Mouse (Mus musculus) left cerebral cortex, adult 9 months (tissue): ENCODE measurements around the gene Lrfn1.

Experiments
- DNase-seq, 2 experiments: peaks; one replicate each; pipeline ENCODE4 v3.0.0; 2022; ENCODE audit warnings: low spot score in 2 of 2

Lrfn1 gene

DNA sequence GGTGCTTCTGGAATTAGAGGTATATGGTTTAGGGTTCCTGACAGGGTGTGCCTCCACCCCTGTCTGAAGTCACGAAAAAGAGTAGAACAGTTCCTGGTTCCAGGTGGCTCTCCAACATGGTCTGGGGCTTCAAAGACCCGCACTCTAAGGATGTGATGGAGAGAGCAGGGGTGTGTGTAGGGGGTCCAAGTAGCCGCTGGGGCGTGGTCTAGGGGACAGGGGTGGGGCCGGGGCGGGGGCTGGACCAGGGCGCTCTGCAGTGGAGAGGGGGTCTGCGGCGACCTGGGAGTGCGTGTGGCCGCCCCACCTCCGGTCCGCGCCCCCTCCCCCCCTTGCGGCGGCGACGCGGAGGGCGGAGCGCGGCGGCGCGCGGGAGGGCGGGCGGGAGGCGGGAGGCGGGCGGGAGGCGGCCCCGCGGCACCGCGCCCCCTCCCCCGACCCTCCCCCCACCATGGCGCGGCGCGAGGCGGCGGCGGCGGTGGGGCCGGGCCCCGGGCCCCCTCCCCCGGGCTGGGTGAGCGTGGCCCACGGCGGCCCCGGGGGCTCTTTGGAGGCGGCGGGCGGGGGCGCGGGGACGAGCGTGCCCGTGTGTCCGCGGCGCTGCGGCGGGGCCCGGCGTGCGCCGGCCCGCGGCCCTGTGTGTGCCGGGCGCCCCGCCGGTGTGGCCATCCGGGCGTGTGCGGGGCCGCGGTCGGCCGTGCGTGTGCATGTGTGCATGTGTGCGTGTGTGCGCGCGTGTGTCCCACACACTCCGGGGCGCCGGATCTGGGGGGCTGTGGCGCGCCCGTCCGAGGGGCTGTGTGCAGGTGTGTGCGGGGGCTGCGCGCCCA is at the start of gene Lrfn1:
TSS of gene Lrfn1 (plus strand) at position 450 of the 830 bp plus-strand sequence.
- no peak for DNase-seq

- DNase-seq: no peak
These were observed 40.8 kb upstream of the Lrfn1 start for GRCm38 (mm10) chr7:28410841-28411475.

- DNase-seq: no peak
These were observed 39.0 kb upstream of the Lrfn1 start for GRCm38 (mm10) chr7:28412826-28413225.

- DNase-seq: no peak
These were observed 34.4 kb upstream of the Lrfn1 start for GRCm38 (mm10) chr7:28417368-28417767.

DNA sequence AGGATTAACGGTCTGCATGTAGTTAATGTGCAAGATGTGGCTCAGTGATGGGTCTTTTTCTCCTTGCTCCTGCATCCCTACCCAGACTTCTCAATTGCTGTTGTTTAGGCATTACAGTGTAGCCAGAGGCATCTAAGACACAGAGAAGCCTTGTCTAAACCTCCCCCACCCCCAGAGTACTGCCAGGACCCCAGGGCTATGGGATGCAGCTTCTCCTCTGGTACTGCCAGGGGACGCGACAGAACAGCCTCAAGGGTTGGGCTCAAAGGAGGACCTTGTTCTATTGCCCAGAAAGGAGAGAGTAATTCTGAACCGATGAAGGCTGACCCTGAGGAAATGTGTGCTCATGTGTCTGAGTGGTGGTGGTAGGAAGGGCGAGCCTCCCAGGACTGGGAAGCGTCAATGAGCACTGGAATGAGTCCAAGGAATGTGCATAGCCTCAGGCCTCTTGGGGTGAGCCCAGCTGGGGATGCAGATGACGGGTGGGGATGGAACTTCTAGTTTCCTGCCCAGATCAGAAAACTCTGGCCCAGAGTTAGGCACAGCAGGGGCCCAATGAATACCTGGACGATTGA is 33.6 kb upstream of the Lrfn1 start:
- DNase-seq: no peak

- DNase-seq: no peak
These were observed 32.4 kb upstream of the Lrfn1 start for GRCm38 (mm10) chr7:28419416-28419815.

GRCm38 (mm10) chr7:28423018-28423417 is 28.8 kb upstream of the Lrfn1 start:
- no peak for DNase-seq

DNA sequence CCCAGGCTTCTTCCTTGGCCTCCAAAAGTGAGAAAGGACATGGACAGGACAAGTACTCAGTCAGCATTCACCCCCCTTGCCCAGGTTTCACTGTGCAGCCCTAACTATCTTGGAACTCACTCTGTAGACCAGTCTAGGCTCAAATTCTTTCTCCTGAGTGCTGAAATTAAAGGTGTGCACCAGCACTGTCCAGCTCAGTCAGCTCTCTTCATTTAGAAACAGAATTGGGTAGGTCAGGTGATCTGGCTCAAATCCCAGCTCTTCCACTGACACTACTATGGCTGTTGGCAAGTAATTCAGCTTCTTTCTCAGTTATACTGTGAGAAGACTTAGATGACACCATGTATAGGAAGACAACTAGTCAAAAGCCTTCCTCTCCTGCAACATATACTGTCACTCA is 24.0 kb upstream of the Lrfn1 start:
- no peak for DNase-seq

GRCm38 (mm10) chr7:28430512-28430911 is 21.3 kb upstream of the Lrfn1 start:
- no peak for DNase-seq

DNA sequence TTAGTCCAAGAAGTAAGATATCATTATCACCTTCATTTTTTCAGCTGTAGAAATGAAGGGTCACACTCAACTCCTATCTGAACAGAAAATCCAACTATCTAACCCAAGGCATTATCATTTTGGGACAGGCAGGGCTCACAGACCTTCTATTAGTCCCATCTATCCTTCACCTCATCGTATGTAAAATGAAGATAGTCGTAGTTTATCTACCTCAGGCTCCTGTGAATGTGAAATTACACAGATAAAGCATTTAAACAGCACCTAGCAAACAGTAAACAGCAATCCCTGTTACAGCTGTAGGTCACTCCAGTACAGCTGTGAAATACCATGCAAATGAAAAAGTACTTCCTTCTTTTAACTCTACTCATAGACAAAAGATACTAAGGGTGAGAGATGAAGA is 19.5 kb upstream of the Lrfn1 start:
- DNase-seq: no peak

- no peak for DNase-seq
These were observed 16.0 kb upstream of the Lrfn1 start for GRCm38 (mm10) chr7:28435660-28436259.

- peak; percentile 100 for DNase-seq
These were observed 15.4 kb upstream of the Lrfn1 start for GRCm38 (mm10) chr7:28436271-28436904.

- peak; percentile 62 to 88 for DNase-seq
These were observed 14.7 kb upstream of the Lrfn1 start, which contains the start of gene Gmfg for GRCm38 (mm10) chr7:28436932-28437570. TSS of gene Gmfg (plus strand) at chr7:28437447.

DNA sequence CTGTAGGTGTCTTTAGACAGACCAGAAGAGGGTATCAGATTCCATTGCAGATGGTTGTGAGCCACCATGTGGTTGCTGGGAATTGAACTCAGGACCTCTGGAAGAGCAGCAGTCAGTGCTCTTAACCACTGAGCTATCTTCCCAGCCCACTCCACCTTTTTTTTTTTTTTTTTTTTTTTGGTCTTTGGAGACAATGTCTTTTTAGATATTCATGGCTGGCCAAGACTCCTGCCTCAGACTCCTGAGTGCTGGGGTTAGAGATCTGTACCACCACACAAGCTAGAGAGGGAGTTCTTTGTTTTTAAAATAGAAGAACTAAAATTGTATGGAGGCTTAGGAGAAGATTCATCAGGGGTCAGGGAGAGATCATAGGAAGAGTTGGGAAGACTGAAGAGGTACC is 13.8 kb upstream of the Lrfn1 start:
- DNase-seq: no peak

DNA sequence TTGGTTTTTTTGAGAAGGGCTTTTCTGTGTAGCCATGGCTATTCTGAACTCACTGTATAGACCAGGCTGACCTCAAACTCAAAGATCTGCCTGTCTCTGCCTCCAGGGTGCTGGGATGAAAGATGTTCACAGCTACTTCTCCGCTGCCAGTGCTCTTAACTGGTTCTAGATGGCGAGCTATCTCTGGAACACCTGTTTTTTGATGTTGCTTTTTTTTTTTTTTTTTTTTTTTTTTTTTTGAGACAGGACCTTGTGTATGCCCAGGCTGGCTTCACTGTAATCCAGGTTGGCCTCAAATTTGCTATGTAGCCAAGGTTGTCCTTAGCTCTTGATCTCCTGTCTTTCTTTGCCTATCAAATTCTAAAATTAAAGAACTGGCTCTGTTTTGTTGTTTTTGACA is 13.0 kb upstream of the Lrfn1 start:
- no peak for DNase-seq

- no peak for DNase-seq
These were observed 11.0 kb upstream of the Lrfn1 start for GRCm38 (mm10) chr7:28440739-28441138.

- no peak for DNase-seq
These were observed 9.8 kb upstream of the Lrfn1 start for GRCm38 (mm10) chr7:28441776-28442485.

DNA sequence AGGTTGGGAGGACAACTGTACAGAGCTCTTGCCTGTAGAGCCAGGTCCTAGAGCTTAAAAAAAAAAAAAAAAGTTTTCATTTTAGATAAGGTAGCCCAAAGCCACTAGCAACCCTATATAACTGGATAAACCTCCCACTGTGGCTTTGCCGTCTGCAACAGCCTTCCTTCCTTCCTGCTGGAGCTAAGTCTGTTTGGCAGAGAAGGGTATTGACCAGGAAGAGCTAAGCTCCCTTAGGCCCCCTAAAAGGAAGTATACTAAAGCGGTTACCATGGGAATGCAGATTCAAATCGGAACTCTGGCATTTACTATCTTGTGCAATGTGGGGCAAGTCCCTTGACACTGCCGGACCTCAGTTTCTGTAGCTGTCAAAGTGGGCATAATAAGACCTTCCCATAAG is 9.1 kb upstream of the Lrfn1 start:
- DNase-seq: no peak

DNA sequence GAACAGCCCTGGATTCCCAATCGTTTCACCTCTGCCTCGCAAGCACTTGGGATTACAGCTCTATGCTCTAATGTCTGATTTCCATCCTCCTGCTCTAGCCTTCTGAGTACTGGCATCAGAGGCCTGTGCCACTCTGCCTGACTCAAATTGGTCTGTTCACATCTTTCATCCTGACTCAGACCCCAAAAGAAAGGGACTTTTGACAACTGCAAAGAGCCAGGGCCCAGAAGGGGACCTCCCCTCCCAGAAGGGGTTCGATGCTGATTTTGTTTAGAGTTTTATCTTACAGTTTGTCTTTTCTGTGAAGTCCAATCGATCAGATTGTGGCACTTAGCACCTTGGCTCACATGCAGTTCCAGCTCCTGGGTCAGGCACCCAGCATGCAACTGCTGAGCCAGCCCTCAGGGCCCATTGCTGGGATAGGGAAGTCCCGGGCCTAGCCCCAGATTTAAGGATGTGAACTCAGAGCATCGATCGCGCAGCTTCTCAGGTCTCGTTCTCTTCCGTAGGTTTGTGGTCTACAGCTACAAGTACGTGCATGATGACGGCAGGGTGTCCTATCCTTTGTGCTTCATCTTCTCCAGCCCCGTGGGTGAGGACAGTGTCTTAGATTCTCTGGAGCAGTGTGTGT is 7.3 kb upstream of the Lrfn1 start:
- DNase-seq: no peak

DNA sequence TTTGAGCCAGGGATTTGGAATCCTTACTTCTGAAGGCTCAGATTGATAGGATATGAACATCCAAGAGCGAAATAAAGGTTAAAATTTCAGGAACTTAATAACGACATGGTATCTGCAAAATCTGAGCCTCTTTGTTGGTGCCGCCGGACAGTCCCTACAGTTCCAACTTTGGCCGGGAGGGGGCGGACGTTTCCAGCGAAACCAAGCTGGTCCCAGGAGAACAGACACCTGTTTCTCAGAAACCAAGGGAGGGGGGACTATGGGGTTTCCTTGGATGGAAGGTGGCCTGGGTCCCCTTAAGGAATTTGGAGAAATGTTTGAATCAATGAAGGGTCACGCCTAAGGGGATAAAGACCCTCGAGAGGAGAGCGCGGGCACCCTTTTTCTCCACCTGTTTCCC is 5.3 kb upstream of the Lrfn1 start:
- DNase-seq: peak in 1 of 2 experiments; percentile 79
